In genomic region chr16:8689979-8690656, GRCm38 (mm10) we compare ENCODE assay signal across 10 mouse cellular contexts. TPM values are rescaled to one million over a fixed set of nuclear protein-coding genes. Genes with fewer than 3 reads are reported as not detected.
DNase-seq lines count a peak whose midpoint lies in the region; ATAC-seq lines count a peak whose summit lies in the region.
"Had no signal": no experiment of that assay in that cellular context is flagged by ENCODE, and none has a peak within 500 bp of the region (broad histone marks: within the 10 kb centered on the region; RNA-seq: fewer than 3 reads in every experiment).

No protein-coding gene starts in this region.

- no peak for ATAC-seq in frontal cortex, adult (ENCODE audit: low TSS enrichment)

- intact Hi-C loops in heart, postnatal 14 days (cut with DNase I), result loop anchor here (5.0 kb wide), 1 partner anchor 47 kb away; no protein-coding TSS in a partner anchor

- peak; percentile 56 to 72 for DNase-seq in heart, postnatal 14 days
- DNase-seq in heart, adult 11 months, result no peak
- peak; percentile 51 for DNase-seq in right cerebral cortex, adult 18-20 months
- DNase-seq in right cerebral cortex, postnatal 36 days (ENCODE audit: low spot score in 2 of 2), result no peak
- peak; percentile 70 for DNase-seq in heart, postnatal 4 days
- DNase-seq in right cerebral cortex, postnatal 25 days, result peak; percentile 39
- DNase-seq in yolk sac, embryonic 10.5 days (ENCODE audit: low spot score), result no peak
- DNase-seq: lung, postnatal 4 days had no signal

RNA-seq across cellular contexts. Expression of gene Gm5767, which starts 9.5 kb away (rescaled TPM):
- total RNA-seq in heart, postnatal 14 days (2021), result not detected
- not detected for total RNA-seq in heart, postnatal 4 days (2021)
- total RNA-seq: ES-E14 had no signal

RNA-seq across cellular contexts. Expression of gene Carhsp1, which starts 18.2 kb away (rescaled TPM):
- 10 to 100 TPM; 23.7 to 24.9 TPM for total RNA-seq in heart, postnatal 14 days (2021)
- total RNA-seq in heart, postnatal 4 days (2021), result 10 to 100 TPM; 52.8 to 56.0 TPM

RNA-seq across cellular contexts. Expression of gene Tmem186, which starts 52.6 kb away (rescaled TPM):
- 10 to 100 TPM; 15.5 to 15.6 TPM for total RNA-seq in heart, postnatal 14 days (2021)
- total RNA-seq in heart, postnatal 4 days (2021), result 10 to 100 TPM; 12.7 to 13.1 TPM

RNA-seq across cellular contexts. Expression of gene Pmm2, which starts 52.6 kb away (rescaled TPM):
- 10 to 100 TPM; 30.0 to 32.2 TPM for total RNA-seq in heart, postnatal 14 days (2021)
- total RNA-seq in heart, postnatal 4 days (2021), result 10 to 100 TPM; 36.5 to 39.0 TPM

Comparison
In these comparisons a context has a peak if more than half of its experiments do, and no peak if none do; other contexts are left out.
1. DNase-seq: peak in heart, postnatal 14 days (2 of 2), right cerebral cortex, adult 18-20 months (single experiment), heart, postnatal 4 days (single experiment) and right cerebral cortex, postnatal 25 days (single experiment); none in heart, adult 11 months (single experiment), right cerebral cortex, postnatal 36 days (0 of 2) and yolk sac, embryonic 10.5 days (single experiment).